Mouse (Mus musculus) limb, embryonic 11.5 days (tissue): Measurements from ENCODE around the gene Tenm3. TPM values are rescaled to one million over a fixed set of nuclear protein-coding genes. Genes with fewer than 3 reads are reported as not detected.

Source experiments
- ATAC-seq: fragments of 200-750 bp; cut with Nextera tagmentation; 2 replicates; pipeline ENCODE4 v1.8.0; 2017; ENCODE audit warnings: low read depth; ENCODE audit not compliant: insufficient number of reproducible peaks, low FRiP score, low TSS enrichment
- DNase-seq: peaks from one replicate; pipeline ENCODE4 v3.0.0-alpha.2; 2015; ENCODE audit warnings: low spot score
- H3K27ac ChIP-seq: fragments of 300-500 bp; sonication (generic); replicated peaks from 2 replicates; pipeline ENCODE4 v1.5.1; 2014; ENCODE audit warnings: low read depth, mild to moderate bottlenecking, low read length
- H3K27me3 ChIP-seq: fragments of 300-500 bp; sonication (generic); 2 replicates; pipeline ENCODE4 v1.6.1; 2014; ENCODE audit warnings: mild to moderate bottlenecking, low read length, mixed read lengths; ENCODE audit not compliant: control insufficient read depth, insufficient read depth
- H3K36me3 ChIP-seq: fragments of 300-500 bp; sonication (generic); 2 replicates; pipeline ENCODE4 v1.6.1; 2014; ENCODE audit warnings: mild to moderate bottlenecking, low read length, moderate library complexity, mixed read lengths; ENCODE audit not compliant: control insufficient read depth, insufficient read depth
- H3K4me1 ChIP-seq: fragments of 300-500 bp; sonication (generic); 2 replicates; pipeline ENCODE4 v1.6.1; 2014; ENCODE audit warnings: low read length, mixed read lengths; ENCODE audit not compliant: control insufficient read depth, insufficient read depth
- H3K4me2 ChIP-seq: fragments of 300-500 bp; sonication (generic); 2 replicates; pipeline ENCODE4 v1.6.1; 2014; ENCODE audit warnings: low read depth, mild to moderate bottlenecking, moderate library complexity; ENCODE audit not compliant: severe bottlenecking
- H3K4me3 ChIP-seq: fragments of 300-500 bp; sonication (generic); 2 replicates; pipeline ENCODE4 v1.5.1; 2014; ENCODE audit warnings: low read depth, low read length
- H3K9ac ChIP-seq: fragments of 300-500 bp; sonication (generic); 2 replicates; pipeline ENCODE4 v1.6.1; 2014; ENCODE audit warnings: mild to moderate bottlenecking, low read length
- H3K9me3 ChIP-seq: fragments of 300-500 bp; sonication (generic); 2 replicates; pipeline ENCODE4 v1.6.1; 2016; ENCODE audit warnings: low read length; ENCODE audit not compliant: control insufficient read depth
- WGBS: fragments of 180-500 bp; shearing (Covaris S2); extraction: QIAGEN DNeasy Blood & Tissue Kit; methylation state at CpG from one replicate; pipeline ENCODE4 v1.1.7; 2014; 5-methylcytosine and 5-hydroxymethylcytosine counted together
- polyA plus RNA-seq: library from polyadenylated mRNA; unstranded; fragments of >200 nt; fragmentation: Nextera tagmentation; extraction: Ambion mirVana; gene quantifications from 2 replicates; pipeline ENCODE4 v1.2.1, GENCODE M21; 2014

Tenm3 gene
- polyA plus RNA-seq, 1 experiment from 2014 or later: 52.1 TPM

DNA sequence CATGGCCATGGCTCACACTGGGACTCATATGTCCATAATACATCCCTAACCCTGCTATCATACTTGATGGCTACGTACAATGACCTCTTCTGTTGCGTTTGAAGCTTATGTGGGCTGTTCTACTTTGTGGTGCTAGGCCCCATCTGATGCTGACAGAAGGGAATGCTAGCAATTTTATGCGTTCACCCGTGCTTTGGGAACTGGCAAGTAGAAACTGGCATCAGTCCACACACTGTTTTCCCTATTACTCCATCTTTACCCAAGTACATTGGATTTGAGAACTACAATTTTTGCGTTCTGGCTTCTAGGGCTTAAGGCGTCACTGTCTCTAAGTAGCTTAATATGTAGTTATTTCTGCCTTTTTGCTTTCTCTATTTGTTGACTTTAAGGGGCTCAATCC, 490.3 kb downstream of the Tenm3 start:
- no peak for ATAC-seq
- WGBS: 91% methylated on average over 6 of the region's 6 CpGs
- H3K9me3 ChIP-seq: no peaks in the 10 kb centered on the region
- no peak for DNase-seq
- no peak overlapping the region for H3K4me2 ChIP-seq
- no peaks in the 10 kb centered on the region for H3K27me3 ChIP-seq
- no peaks in the 10 kb centered on the region for H3K4me1 ChIP-seq
- no peak overlapping the region for H3K9ac ChIP-seq
- no peaks in the 10 kb centered on the region for H3K36me3 ChIP-seq
- H3K4me3 ChIP-seq: no peak overlapping the region
- no peak overlapping the region for H3K27ac ChIP-seq

DNA sequence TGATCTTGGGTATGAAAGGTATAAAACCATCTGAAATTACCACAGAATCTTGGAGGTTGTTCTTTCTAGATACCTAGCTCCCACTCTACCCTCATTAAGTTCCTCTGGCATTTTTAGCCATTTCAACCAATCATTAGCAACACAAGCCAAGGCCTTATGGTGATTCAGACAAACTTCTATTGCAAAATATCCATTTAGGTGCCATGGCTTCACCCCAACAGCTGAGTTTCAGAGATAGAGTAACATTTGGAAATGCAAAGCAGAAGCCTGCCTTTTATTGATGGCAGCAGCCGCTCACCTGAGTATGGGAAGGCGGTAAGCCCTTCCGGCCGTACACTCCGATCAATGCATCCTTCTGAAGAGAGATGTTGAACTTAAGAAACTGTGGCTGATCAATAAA, 494.9 kb downstream of the Tenm3 start:
- Histone ChIP-seq H3K4me1 (no peaks in the 10 kb centered on the region), H3K9me3 (no peaks in the 10 kb centered on the region), H3K36me3 (no peaks in the 10 kb centered on the region), H3K27me3 (no peaks in the 10 kb centered on the region), H3K27ac (no peak overlapping the region), H3K4me2 (no peak overlapping the region), H3K9ac (no peak overlapping the region), H3K4me3 (no peak overlapping the region)
- ATAC-seq (no peak), DNase-seq (no peak)
- 98% methylated on average over 5 of the region's 5 CpGs for WGBS

DNA sequence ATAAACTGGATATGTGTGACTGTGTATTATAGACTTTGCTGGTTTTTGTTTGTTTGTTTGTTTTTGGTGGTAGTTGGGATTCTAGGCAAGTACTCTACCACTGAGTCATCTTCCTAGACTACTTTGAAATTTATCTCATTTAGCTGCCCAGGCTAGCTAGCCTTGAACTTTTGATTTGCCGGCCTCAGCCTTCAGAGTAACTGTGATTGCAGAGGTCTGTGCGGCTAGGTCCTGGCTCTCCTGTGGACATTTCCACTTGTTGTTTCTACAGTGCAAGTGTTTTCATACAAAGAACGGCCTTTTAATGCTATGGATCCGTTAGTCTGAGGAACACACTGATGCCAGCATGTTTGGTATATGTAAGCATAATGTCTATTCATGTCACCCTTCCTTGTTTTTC, 495.4 kb downstream of the Tenm3 start:
- Histone ChIP-seq H3K4me2 (no peak overlapping the region), H3K4me1 (no peaks in the 10 kb centered on the region), H3K27ac (no peak overlapping the region), H3K27me3 (no peaks in the 10 kb centered on the region), H3K9me3 (no peaks in the 10 kb centered on the region), H3K4me3 (no peak overlapping the region), H3K36me3 (no peaks in the 10 kb centered on the region), H3K9ac (no peak overlapping the region)
- DNase-seq: no peak
- no peak for ATAC-seq
- WGBS: 97% methylated on average over 4 of the region's 4 CpGs

DNA sequence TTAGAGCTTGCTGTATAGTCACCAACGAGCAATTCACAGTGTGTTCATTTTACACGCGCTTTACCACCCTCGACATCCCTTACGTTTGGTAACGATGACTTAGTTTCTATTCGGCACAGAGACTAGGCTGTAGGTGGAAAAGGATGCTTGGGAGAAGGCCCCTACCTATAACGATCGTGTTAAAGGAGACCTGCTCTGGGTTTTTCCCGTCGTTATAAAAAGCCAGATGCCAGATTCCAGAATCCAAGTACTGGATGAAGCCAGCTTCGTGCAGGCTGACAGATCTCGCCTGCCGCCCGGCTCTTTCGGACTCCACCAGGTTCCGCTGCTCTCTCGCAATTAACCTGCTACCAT, 500.7 kb downstream of the Tenm3 start:
- Histone ChIP-seq H3K27ac (no peak overlapping the region), H3K36me3 (no peaks in the 10 kb centered on the region), H3K4me2 (no peak overlapping the region), H3K9me3 (no peaks in the 10 kb centered on the region), H3K9ac (no peak overlapping the region), H3K4me3 (no peak overlapping the region), H3K27me3 (no peaks in the 10 kb centered on the region), H3K4me1 (no peaks in the 10 kb centered on the region)
- DNase-seq (no peak), ATAC-seq (no peak)
- WGBS: 72% methylated on average over 18 of the region's 18 CpGs

DNA sequence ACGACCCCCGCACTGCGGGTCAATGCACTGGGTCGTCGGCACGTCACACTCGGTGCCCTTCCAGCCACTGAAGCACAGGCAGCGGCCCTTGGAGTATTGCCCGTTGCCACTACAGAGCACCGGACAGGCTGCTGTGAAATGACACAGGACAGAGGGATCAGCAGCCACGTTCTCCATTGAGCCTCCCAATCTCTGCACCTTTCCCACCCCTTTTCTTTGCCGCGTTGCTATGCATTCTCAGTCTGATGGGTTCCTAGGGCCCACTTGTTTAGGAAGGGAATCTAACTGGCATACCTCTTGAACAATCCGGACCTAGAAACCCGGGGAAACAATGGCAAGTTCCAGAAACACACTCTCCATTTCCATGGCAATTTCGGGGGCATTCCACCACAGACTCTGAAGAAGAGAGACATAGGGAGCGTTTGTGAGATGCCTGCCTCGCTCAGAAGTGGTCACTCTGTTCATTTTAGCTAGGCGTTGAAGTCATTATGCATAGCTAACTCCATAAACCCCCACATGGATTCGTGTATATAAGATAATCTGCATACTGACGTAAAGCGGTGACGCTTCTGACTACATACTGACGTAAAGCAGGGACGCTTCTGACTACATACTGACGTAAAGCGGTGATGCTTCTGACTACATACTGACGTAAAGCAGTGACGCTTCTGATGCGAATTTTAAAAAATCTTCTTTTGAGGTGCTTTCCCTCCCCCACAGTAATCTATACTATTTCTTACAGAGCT, 501.3 kb downstream of the Tenm3 start:
- DNase-seq: no peak
- H3K4me2 ChIP-seq: no peak overlapping the region
- no peaks in the 10 kb centered on the region for H3K27me3 ChIP-seq
- no peaks in the 10 kb centered on the region for H3K36me3 ChIP-seq
- H3K9me3 ChIP-seq: no peaks in the 10 kb centered on the region
- H3K4me1 ChIP-seq: no peaks in the 10 kb centered on the region
- H3K27ac ChIP-seq: no peak overlapping the region
- no peak for ATAC-seq
- WGBS: 91% methylated on average over 30 of the region's 30 CpGs
- no peak overlapping the region for H3K9ac ChIP-seq
- no peak overlapping the region for H3K4me3 ChIP-seq

DNA sequence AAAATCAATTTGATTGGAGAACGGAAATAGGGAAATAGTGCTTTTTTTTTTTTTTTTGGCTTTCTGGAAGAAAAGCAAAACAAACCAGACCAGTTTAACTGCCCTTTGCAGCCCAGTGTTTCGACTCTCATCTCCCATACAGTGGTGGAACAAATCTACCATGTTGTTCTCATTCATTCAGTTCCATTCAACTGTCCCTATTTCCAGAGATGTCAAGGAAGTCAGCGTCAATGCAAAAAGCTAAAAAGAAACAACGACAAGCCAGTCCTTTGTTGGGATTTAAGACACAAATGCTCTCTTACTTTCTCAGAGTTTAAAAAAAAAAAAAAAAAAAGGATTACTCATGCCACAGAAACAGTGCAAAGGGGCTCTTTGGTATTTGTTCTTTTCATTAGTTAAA, 502.1 kb downstream of the Tenm3 start:
- Histone ChIP-seq H3K27ac (no peak overlapping the region), H3K9ac (no peak overlapping the region), H3K9me3 (no peaks in the 10 kb centered on the region), H3K27me3 (no peaks in the 10 kb centered on the region), H3K36me3 (no peaks in the 10 kb centered on the region), H3K4me1 (no peaks in the 10 kb centered on the region), H3K4me2 (no peak overlapping the region), H3K4me3 (no peak overlapping the region)
- ATAC-seq (no peak), DNase-seq (no peak)
- 85% methylated on average over 4 of the region's 4 CpGs for WGBS

DNA sequence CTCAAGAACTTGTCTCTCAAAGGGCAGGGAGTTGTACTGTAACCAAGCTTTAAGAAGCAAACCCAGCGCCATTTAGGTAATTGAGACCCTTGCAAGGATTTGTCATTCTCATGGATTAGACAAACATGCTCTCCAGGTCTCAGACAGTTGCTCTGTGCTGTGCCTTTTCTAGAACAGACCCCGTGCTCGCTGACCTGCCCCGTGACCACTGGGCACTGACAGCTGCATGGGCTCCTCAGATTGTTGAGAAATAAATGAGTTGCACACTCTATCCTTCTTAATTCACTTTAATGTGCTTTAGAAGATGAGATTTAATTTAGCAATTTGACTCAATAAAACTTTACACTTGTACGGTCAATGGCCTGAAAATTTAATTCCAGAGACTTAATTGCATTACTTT, 502.5 kb downstream of the Tenm3 start:
- no peaks in the 10 kb centered on the region for H3K4me1 ChIP-seq
- H3K36me3 ChIP-seq: no peaks in the 10 kb centered on the region
- no peak overlapping the region for H3K9ac ChIP-seq
- DNase-seq (no peak), ATAC-seq (no peak)
- whole genome bisulfite sequencing: 93% methylated on average over 5 of the region's 5 CpGs
- H3K27me3 ChIP-seq: no peaks in the 10 kb centered on the region
- H3K9me3 ChIP-seq: no peaks in the 10 kb centered on the region
- H3K4me3 ChIP-seq: no peak overlapping the region
- H3K27ac ChIP-seq: no peak overlapping the region
- no peak overlapping the region for H3K4me2 ChIP-seq

DNA sequence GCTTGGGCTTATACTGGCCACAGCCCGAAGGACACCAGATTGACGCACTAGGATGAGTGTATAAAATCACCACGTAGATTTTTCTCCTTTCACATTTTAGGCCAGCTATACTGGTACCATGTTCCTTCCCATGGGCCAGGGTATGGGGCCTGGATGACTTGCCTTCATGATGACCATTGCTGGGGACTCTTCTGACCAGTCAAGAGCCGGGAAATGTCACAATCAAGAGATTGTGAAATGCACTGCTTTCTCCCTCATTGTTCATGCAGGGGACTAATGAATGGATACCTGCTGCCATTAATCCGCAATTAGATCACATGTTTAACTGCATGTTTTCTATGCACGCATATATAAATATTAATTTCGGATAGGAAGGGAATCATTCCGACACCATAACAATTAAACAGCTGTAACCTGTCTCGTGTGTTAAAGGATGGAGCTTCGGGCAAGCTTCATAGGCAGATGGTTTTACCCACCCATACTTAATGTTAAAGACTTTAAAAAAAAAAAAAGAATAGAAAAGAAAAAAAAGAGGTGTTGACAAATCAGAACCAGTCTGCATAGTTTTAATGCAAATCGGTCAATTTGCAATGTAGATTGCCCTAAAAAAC, 521.0 kb downstream of the Tenm3 start:
- H3K9ac ChIP-seq: no peak overlapping the region
- H3K4me3 ChIP-seq: no peak overlapping the region
- no peak overlapping the region for H3K4me2 ChIP-seq
- no peak overlapping the region for H3K27ac ChIP-seq
- WGBS: 95% methylated on average over 11 of the region's 11 CpGs
- no peaks in the 10 kb centered on the region for H3K9me3 ChIP-seq
- H3K36me3 ChIP-seq: no peaks in the 10 kb centered on the region
- H3K4me1 ChIP-seq: no peaks in the 10 kb centered on the region
- no peaks in the 10 kb centered on the region for H3K27me3 ChIP-seq
- DNase-seq (no peak), ATAC-seq (no peak)

DNA sequence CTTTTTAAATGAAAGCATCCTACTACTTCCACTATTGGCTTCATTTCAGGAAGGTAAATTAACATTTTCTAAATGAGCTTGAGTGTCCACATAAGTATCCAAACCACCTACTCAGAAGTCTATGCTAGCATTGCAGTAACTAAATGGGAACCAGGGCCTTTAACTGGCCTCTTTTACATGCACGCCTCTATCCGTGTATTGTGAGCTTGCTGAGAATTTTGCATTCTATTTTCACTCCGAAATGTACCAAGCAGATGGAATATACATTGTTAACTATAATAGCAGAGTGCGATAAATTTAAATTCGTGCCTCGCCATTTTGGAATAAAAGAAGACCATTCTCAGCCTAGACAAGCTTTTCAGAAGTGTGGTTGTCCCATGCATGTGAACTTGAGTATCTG, 521.5 kb downstream of the Tenm3 start:
- no peaks in the 10 kb centered on the region for H3K9me3 ChIP-seq
- H3K4me3 ChIP-seq: no peak overlapping the region
- no peak for ATAC-seq
- H3K4me1 ChIP-seq: no peaks in the 10 kb centered on the region
- H3K27me3 ChIP-seq: no peaks in the 10 kb centered on the region
- 95% methylated on average over 6 of the region's 6 CpGs for WGBS
- H3K27ac ChIP-seq: no peak overlapping the region
- H3K4me2 ChIP-seq: no peak overlapping the region
- H3K36me3 ChIP-seq: no peaks in the 10 kb centered on the region
- no peak overlapping the region for H3K9ac ChIP-seq
- DNase-seq: no peak
